27 mouse cellular contexts compared by ENCODE assay signal in genomic region chr19:50526094-50526493, GRCm38 (mm10).
DNase-seq lines count a peak whose midpoint lies in the region; ATAC-seq lines count a peak whose summit lies in the region.
"Had no signal": no experiment of that assay in that cellular context is flagged by ENCODE, and none has a peak within 500 bp of the region (broad histone marks: within the 10 kb centered on the region; RNA-seq: fewer than 3 reads in every experiment).

No protein-coding gene starts in this region.

- no peak overlapping the region for H3K4me3 ChIP-seq in embryonic facial prominence, embryonic 14.5 days (ENCODE audit: low read depth, low read length)
- no peak overlapping the region for H3K4me3 ChIP-seq in embryonic facial prominence, embryonic 10.5 days
- H3K4me3 ChIP-seq in midbrain, embryonic 11.5 days (ENCODE audit: low read depth, low read length) = no peak overlapping the region
- no peak overlapping the region for H3K4me3 ChIP-seq in midbrain, embryonic 10.5 days
- H3K4me3 ChIP-seq in hindbrain, embryonic 14.5 days (replicated peaks; ENCODE audit: low read length) = no peak overlapping the region
- H3K4me3 ChIP-seq: embryonic facial prominence, embryonic 15.5 days; heart, adult 2 months; heart, embryonic 13.5 days; kidney, embryonic 15.5 days; left cerebral cortex, adult 2 months; liver, embryonic 15.5 days had no signal

- no peaks in the 10 kb centered on the region for H3K4me1 ChIP-seq in embryonic facial prominence, embryonic 14.5 days (ENCODE audit: control insufficient read depth, insufficient read depth, low read length)
- H3K4me1 ChIP-seq in embryonic facial prominence, embryonic 10.5 days = no peaks in the 10 kb centered on the region
- H3K4me1 ChIP-seq in midbrain, embryonic 11.5 days (ENCODE audit: control insufficient read depth, insufficient read depth, low read length) = no peaks in the 10 kb centered on the region; the same call in 1 of the 2 replicates
- peaks cover 2% of the 10 kb centered on the region for H3K4me1 ChIP-seq in midbrain, embryonic 10.5 days
- H3K4me1 ChIP-seq in hindbrain, embryonic 14.5 days (replicated peaks; ENCODE audit: control insufficient read depth, insufficient read depth, low read length) = no peaks in the 10 kb centered on the region
- H3K4me1 ChIP-seq: embryonic facial prominence, embryonic 15.5 days; heart, embryonic 13.5 days; kidney, embryonic 15.5 days; liver, embryonic 15.5 days had no signal

- no peaks in the 10 kb centered on the region for H3K9me3 ChIP-seq in embryonic facial prominence, embryonic 14.5 days (ENCODE audit: control insufficient read depth, low read length)
- H3K9me3 ChIP-seq in embryonic facial prominence, embryonic 10.5 days = no peaks in the 10 kb centered on the region
- H3K9me3 ChIP-seq in midbrain, embryonic 11.5 days (ENCODE audit: control insufficient read depth, low read length) = no peaks in the 10 kb centered on the region
- H3K9me3 ChIP-seq in midbrain, embryonic 10.5 days (replicated peaks) = no peaks in the 10 kb centered on the region
- H3K9me3 ChIP-seq in hindbrain, embryonic 14.5 days (ENCODE audit: control insufficient read depth, low read length) = no peaks in the 10 kb centered on the region
- H3K9me3 ChIP-seq: embryonic facial prominence, embryonic 15.5 days; heart, embryonic 13.5 days; kidney, embryonic 15.5 days; liver, embryonic 15.5 days had no signal

- WGBS in embryonic facial prominence, embryonic 14.5 days = 65% methylated on average over 8 of the region's 8 CpGs
- WGBS in embryonic facial prominence, embryonic 10.5 days = 86% methylated on average over 8 of the region's 8 CpGs
- 83% methylated on average over 8 of the region's 8 CpGs for WGBS in midbrain, embryonic 11.5 days
- WGBS in midbrain, embryonic 10.5 days = 89% methylated on average over 8 of the region's 8 CpGs
- 68% methylated on average over 8 of the region's 8 CpGs for WGBS in hindbrain, embryonic 14.5 days

- ATAC-seq in embryonic facial prominence, embryonic 14.5 days (ENCODE audit: low read depth) = peak; percentile 79; the same call in 1 of the 2 replicates
- ATAC-seq in midbrain, embryonic 11.5 days (ENCODE audit: low FRiP score) = no peak
- no peak for ATAC-seq in hindbrain, embryonic 14.5 days (ENCODE audit: low FRiP score)
- ATAC-seq: activated CD4-positive, CD25-positive, alpha-beta regulatory T cell, adult 4 months; forebrain, embryonic 14.5 days; intestine, postnatal 0 days; midbrain, embryonic 16.5 days had no signal

- H3K4me2 ChIP-seq in embryonic facial prominence, embryonic 14.5 days (ENCODE audit: low read depth, low read length) = no peak overlapping the region
- no peak overlapping the region for H3K4me2 ChIP-seq in midbrain, embryonic 11.5 days
- H3K4me2 ChIP-seq in hindbrain, embryonic 14.5 days (replicated peaks) = no peak overlapping the region
- H3K4me2 ChIP-seq: embryonic facial prominence, embryonic 15.5 days; heart, embryonic 13.5 days; kidney, embryonic 15.5 days; liver, embryonic 15.5 days had no signal

- DNase-seq in embryonic facial prominence, embryonic 14.5 days (ENCODE audit: low spot score) = peak; percentile 59
- no peak for DNase-seq in embryonic facial prominence, embryonic 10.5 days (ENCODE audit: low spot score)
- DNase-seq in midbrain, embryonic 11.5 days (ENCODE audit: low spot score, missing footprints) = peak; percentile 19
- DNase-seq in midbrain, embryonic 10.5 days (ENCODE audit: low spot score) = no peak
- peak; percentile 65 for DNase-seq in brain, adult 2 months (ENCODE audit: low read depth, low spot score)
- peak; percentile 15 for DNase-seq in thymus, postnatal 25 days
- no peak for DNase-seq in hindbrain, embryonic 14.5 days (ENCODE audit: low spot score)
- DNase-seq: adrenal gland, adult 8-10 months; cerebellum, adult 2 months; cerebellum, postnatal 25 days; embryo, embryonic 11 days; gastrocnemius, postnatal 25 days; heart, adult 2 months; heart, postnatal 14 days; kidney, postnatal 4 days; liver; right cerebral cortex, postnatal 25 days had no signal

- H3K9ac ChIP-seq in embryonic facial prominence, embryonic 14.5 days (ENCODE audit: low read depth, low read length) = no peak overlapping the region
- no peak overlapping the region for H3K9ac ChIP-seq in midbrain, embryonic 11.5 days (ENCODE audit: low read length)
- no peak overlapping the region for H3K9ac ChIP-seq in hindbrain, embryonic 14.5 days
- H3K9ac ChIP-seq: embryonic facial prominence, embryonic 15.5 days; heart, embryonic 13.5 days; kidney, embryonic 15.5 days; liver, embryonic 15.5 days had no signal

- no peak overlapping the region for H3K27ac ChIP-seq in embryonic facial prominence, embryonic 14.5 days (replicated peaks; ENCODE audit: low read depth, low read length)
- H3K27ac ChIP-seq in embryonic facial prominence, embryonic 10.5 days (replicated peaks) = no peak overlapping the region
- H3K27ac ChIP-seq in midbrain, embryonic 11.5 days (ENCODE audit: low read depth, low read length) = no peak overlapping the region
- no peak overlapping the region for H3K27ac ChIP-seq in midbrain, embryonic 10.5 days (replicated peaks)
- H3K27ac ChIP-seq in hindbrain, embryonic 14.5 days = no peak overlapping the region
- H3K27ac ChIP-seq: embryonic facial prominence, embryonic 15.5 days; heart, adult 2 months; heart, embryonic 13.5 days; kidney, embryonic 15.5 days; left cerebral cortex, adult 2 months; liver, embryonic 15.5 days; macrophage had no signal

- H3K36me3 ChIP-seq in embryonic facial prominence, embryonic 14.5 days (ENCODE audit: control insufficient read depth, insufficient read depth, low read length) = no peaks in the 10 kb centered on the region
- no peaks in the 10 kb centered on the region for H3K36me3 ChIP-seq in embryonic facial prominence, embryonic 10.5 days (replicated peaks)
- H3K36me3 ChIP-seq in midbrain, embryonic 11.5 days (ENCODE audit: control insufficient read depth, insufficient read depth, low read length) = no peaks in the 10 kb centered on the region
- H3K36me3 ChIP-seq in midbrain, embryonic 10.5 days = no peaks in the 10 kb centered on the region
- H3K36me3 ChIP-seq in hindbrain, embryonic 14.5 days (replicated peaks; ENCODE audit: control insufficient read depth, insufficient read depth) = no peaks in the 10 kb centered on the region
- H3K36me3 ChIP-seq: embryonic facial prominence, embryonic 15.5 days; heart, embryonic 13.5 days; kidney, embryonic 15.5 days; liver, embryonic 15.5 days had no signal

- H3K27me3 ChIP-seq in embryonic facial prominence, embryonic 14.5 days (replicated peaks; ENCODE audit: control insufficient read depth, insufficient read depth, low read length) = no peaks in the 10 kb centered on the region
- H3K27me3 ChIP-seq in embryonic facial prominence, embryonic 10.5 days (replicated peaks; ENCODE audit: low read depth, poor library complexity, severe bottlenecking) = no peaks in the 10 kb centered on the region
- no peaks in the 10 kb centered on the region for H3K27me3 ChIP-seq in midbrain, embryonic 11.5 days (ENCODE audit: control insufficient read depth, insufficient read depth, low read length)
- no peaks in the 10 kb centered on the region for H3K27me3 ChIP-seq in midbrain, embryonic 10.5 days (ENCODE audit: low read depth, poor library complexity, severe bottlenecking)
- H3K27me3 ChIP-seq in hindbrain, embryonic 14.5 days (ENCODE audit: control insufficient read depth, insufficient read depth, low read length) = no peaks in the 10 kb centered on the region
- H3K27me3 ChIP-seq: embryonic facial prominence, embryonic 15.5 days; heart, embryonic 13.5 days; kidney, embryonic 15.5 days; liver, embryonic 15.5 days had no signal

Comparison
In these comparisons a context has a peak if more than half of its experiments do, and no peak if none do; other contexts are left out.
1. DNase-seq: peak in embryonic facial prominence, embryonic 14.5 days (single experiment), midbrain, embryonic 11.5 days (single experiment), brain, adult 2 months (single experiment) and thymus, postnatal 25 days (single experiment); none in embryonic facial prominence, embryonic 10.5 days (single experiment), midbrain, embryonic 10.5 days (single experiment) and hindbrain, embryonic 14.5 days (single experiment).